Mouse (Mus musculus): ENCODE data around the gene Ddc. TPM values are rescaled to one million over a fixed set of nuclear protein-coding genes. Genes with fewer than 3 reads are reported as not detected.

The Ddc gene
- total and polyA plus RNA-seq, 3 experiments: 0.13 to 3.0 TPM; not detected in 1

GRCm38 (mm10) chr11:11942320-11943217 is 44.6 kb upstream of the Ddc start:
- Histone ChIP-seq H3K27me3 (ENCODE audit: insufficient read depth, low read length) (peaks cover 68% of the 10 kb centered on the region), H3K9me3 (replicated peaks) (no peaks in the 10 kb centered on the region), H3K4me1 (ENCODE audit: insufficient read depth, low read depth, low read length) (peaks cover 16% of the 10 kb centered on the region; the same call in 1 of the 2 replicates), H3K4me3 (ENCODE audit: low read depth, low read length) (no peak overlapping the region), H3K36me3 (replicated peaks) (no peaks in the 10 kb centered on the region)
- no peak for DNase-seq (ENCODE audit: low spot score)
- ATAC-seq (ENCODE audit: extremely low read depth, insufficient number of reproducible peaks, low FRiP score, poor library complexity, severe bottlenecking): no peak
- TF ChIP-seq POLR2AphosphoS5 (IDR thresholded peaks at IDR 0.05; ENCODE audit: insufficient replicate concordance, low read depth, low read length) (no peak), TAL1 (conservative IDR thresholded peaks at IDR 0.05; ENCODE audit: low read depth, low read length) (no peak), GATA2 (IDR thresholded peaks at IDR 0.05; ENCODE audit: borderline replicate concordance, low read depth, low read length) (no peak), GATA1 (IDR thresholded peaks at IDR 0.05; ENCODE audit: borderline replicate concordance, low read length) (no peak), CTCF (IDR thresholded peaks at IDR 0.05; ENCODE audit: low read depth, low read length) (no peak)

GRCm38 (mm10) chr11:11940833-11941681 is 43.1 kb upstream of the Ddc start:
- no peak for ATAC-seq (ENCODE audit: extremely low read depth, insufficient number of reproducible peaks, low FRiP score, poor library complexity, severe bottlenecking)

GRCm38 (mm10) chr11:11939611-11940010 is 41.7 kb upstream of the Ddc start:
- DNase-seq (ENCODE audit: low spot score) (no peak), ATAC-seq (ENCODE audit: extremely low read depth, insufficient number of reproducible peaks, low FRiP score, poor library complexity, severe bottlenecking) (peak; percentile 60)
- no peak overlapping the region for H3K4me3 ChIP-seq (ENCODE audit: low read depth, low read length)
- H3K27me3 ChIP-seq (ENCODE audit: insufficient read depth, low read length): peaks cover 66% of the 10 kb centered on the region
- TF ChIP-seq POLR2AphosphoS5 (IDR thresholded peaks at IDR 0.05; ENCODE audit: insufficient replicate concordance, low read depth, low read length) (no peak), GATA2 (IDR thresholded peaks at IDR 0.05; ENCODE audit: borderline replicate concordance, low read depth, low read length) (no peak), GATA1 (IDR thresholded peaks at IDR 0.05; ENCODE audit: borderline replicate concordance, low read length) (no peak), CTCF (IDR thresholded peaks at IDR 0.05; ENCODE audit: low read depth, low read length) (no peak), TAL1 (conservative IDR thresholded peaks at IDR 0.05; ENCODE audit: low read depth, low read length) (no peak)
- H3K9me3 ChIP-seq (replicated peaks): no peaks in the 10 kb centered on the region
- no peaks in the 10 kb centered on the region for H3K36me3 ChIP-seq (replicated peaks)
- H3K4me1 ChIP-seq (ENCODE audit: insufficient read depth, low read depth, low read length): peaks cover 10% of the 10 kb centered on the region; the same call in 1 of the 2 replicates

More at GRCm38 (mm10) chr11:11940833-11941681, 43.1 kb upstream of the Ddc start:
- H3K36me3 ChIP-seq (replicated peaks): no peaks in the 10 kb centered on the region
- H3K4me3 ChIP-seq (ENCODE audit: low read depth, low read length): no peak overlapping the region
- H3K27me3 ChIP-seq (ENCODE audit: insufficient read depth, low read length): peaks cover 68% of the 10 kb centered on the region
- DNase-seq (ENCODE audit: low spot score): no peak
- no peaks in the 10 kb centered on the region for H3K9me3 ChIP-seq (replicated peaks)
- no peak for TF ChIP-seq CTCF (IDR thresholded peaks at IDR 0.05; ENCODE audit: low read depth, low read length)
- TF ChIP-seq TAL1 (conservative IDR thresholded peaks at IDR 0.05; ENCODE audit: low read depth, low read length): no peak
- no peak for TF ChIP-seq GATA1 (IDR thresholded peaks at IDR 0.05; ENCODE audit: borderline replicate concordance, low read length)
- no peak for TF ChIP-seq POLR2AphosphoS5 (IDR thresholded peaks at IDR 0.05; ENCODE audit: insufficient replicate concordance, low read depth, low read length)
- no peak for TF ChIP-seq GATA2 (IDR thresholded peaks at IDR 0.05; ENCODE audit: borderline replicate concordance, low read depth, low read length)
- peaks cover 10% of the 10 kb centered on the region; the same call in 1 of the 2 replicates for H3K4me1 ChIP-seq (ENCODE audit: insufficient read depth, low read depth, low read length)

GRCm38 (mm10) chr11:11938591-11938990 is 40.6 kb upstream of the Ddc start:
- no peaks in the 10 kb centered on the region for H3K36me3 ChIP-seq (replicated peaks)

GRCm38 (mm10) chr11:11937340-11938030 is 39.5 kb upstream of the Ddc start:
- Histone ChIP-seq H3K4me3 (ENCODE audit: low read depth, low read length) (no peak overlapping the region), H3K4me1 (ENCODE audit: insufficient read depth, low read depth, low read length) (peaks cover 11% of the 10 kb centered on the region; the same call in 1 of the 2 replicates), H3K27me3 (ENCODE audit: insufficient read depth, low read length) (peaks cover 68% of the 10 kb centered on the region), H3K9me3 (replicated peaks) (no peaks in the 10 kb centered on the region), H3K36me3 (replicated peaks) (no peaks in the 10 kb centered on the region)
- ATAC-seq (ENCODE audit: extremely low read depth, insufficient number of reproducible peaks, low FRiP score, poor library complexity, severe bottlenecking): no peak
- DNase-seq (ENCODE audit: low spot score): no peak
- TF ChIP-seq POLR2AphosphoS5 (IDR thresholded peaks at IDR 0.05; ENCODE audit: insufficient replicate concordance, low read depth, low read length): no peak
- no peak for TF ChIP-seq GATA2 (IDR thresholded peaks at IDR 0.05; ENCODE audit: borderline replicate concordance, low read depth, low read length)
- TF ChIP-seq CTCF (IDR thresholded peaks at IDR 0.05; ENCODE audit: low read depth, low read length): no peak
- TF ChIP-seq GATA1 (IDR thresholded peaks at IDR 0.05; ENCODE audit: borderline replicate concordance, low read length): no peak
- TF ChIP-seq TAL1 (conservative IDR thresholded peaks at IDR 0.05; ENCODE audit: low read depth, low read length): no peak

More at GRCm38 (mm10) chr11:11938591-11938990, 40.6 kb upstream of the Ddc start:
- ATAC-seq (ENCODE audit: extremely low read depth, insufficient number of reproducible peaks, low FRiP score, poor library complexity, severe bottlenecking) (no peak), DNase-seq (ENCODE audit: low spot score) (no peak)
- Histone ChIP-seq H3K4me1 (ENCODE audit: insufficient read depth, low read depth, low read length) (peaks cover 13% of the 10 kb centered on the region; the same call in 1 of the 2 replicates), H3K9me3 (replicated peaks) (no peaks in the 10 kb centered on the region), H3K27me3 (ENCODE audit: insufficient read depth, low read length) (peaks cover 67% of the 10 kb centered on the region), H3K4me3 (ENCODE audit: low read depth, low read length) (no peak overlapping the region)
- no peak for TF ChIP-seq CTCF (IDR thresholded peaks at IDR 0.05; ENCODE audit: low read depth, low read length)
- TF ChIP-seq TAL1 (conservative IDR thresholded peaks at IDR 0.05; ENCODE audit: low read depth, low read length): no peak
- TF ChIP-seq GATA1 (IDR thresholded peaks at IDR 0.05; ENCODE audit: borderline replicate concordance, low read length): no peak
- no peak for TF ChIP-seq POLR2AphosphoS5 (IDR thresholded peaks at IDR 0.05; ENCODE audit: insufficient replicate concordance, low read depth, low read length)
- TF ChIP-seq GATA2 (IDR thresholded peaks at IDR 0.05; ENCODE audit: borderline replicate concordance, low read depth, low read length): no peak
